Mouse (Mus musculus): ENCODE data around the gene Cd27. TPM values are rescaled to one million over a fixed set of nuclear protein-coding genes. Genes with fewer than 3 reads are reported as not detected.
"Not testable (repeated sequence)": the region's sequence is repeated elsewhere in the genome, so short reads cannot be mapped to it uniquely, and the experiment has no call there.

Gene Cd27
- 0.06 TPM in 1 of 2 replicates, not detected in the other for polyA plus RNA-seq (2012; rRNA removed)

DNA sequence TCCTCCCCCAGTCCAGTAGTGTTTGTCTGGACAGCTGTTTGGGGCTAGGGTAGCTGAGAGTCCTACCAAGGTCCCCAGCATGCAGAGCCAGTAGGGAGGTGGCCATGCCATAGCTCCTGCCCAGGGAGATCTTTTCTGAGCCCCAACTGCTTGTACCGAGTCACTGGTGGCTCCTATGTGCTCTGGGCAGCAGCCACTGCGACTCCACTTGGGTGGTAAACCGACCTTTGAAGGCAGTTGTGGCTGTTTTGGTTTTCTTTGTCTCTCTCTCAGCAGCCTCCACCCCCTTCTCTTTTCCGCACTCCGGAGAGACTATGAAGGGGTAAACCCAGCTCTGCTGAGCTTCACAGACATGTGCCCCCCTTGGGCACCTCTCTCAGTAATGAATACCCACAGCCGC, at the start of gene Cd27:
Cd27 (minus strand) TSS at position 229 of the 400 bp plus-strand sequence.
- no peak within 1 kb of the TSS for H3K4me3 ChIP-seq (ENCODE audit: insufficient read depth, low read length)
- no peak for TF ChIP-seq CTCF (IDR thresholded peaks at IDR 0.05; ENCODE audit: extremely low read depth, insufficient read depth, low read length)

DNA sequence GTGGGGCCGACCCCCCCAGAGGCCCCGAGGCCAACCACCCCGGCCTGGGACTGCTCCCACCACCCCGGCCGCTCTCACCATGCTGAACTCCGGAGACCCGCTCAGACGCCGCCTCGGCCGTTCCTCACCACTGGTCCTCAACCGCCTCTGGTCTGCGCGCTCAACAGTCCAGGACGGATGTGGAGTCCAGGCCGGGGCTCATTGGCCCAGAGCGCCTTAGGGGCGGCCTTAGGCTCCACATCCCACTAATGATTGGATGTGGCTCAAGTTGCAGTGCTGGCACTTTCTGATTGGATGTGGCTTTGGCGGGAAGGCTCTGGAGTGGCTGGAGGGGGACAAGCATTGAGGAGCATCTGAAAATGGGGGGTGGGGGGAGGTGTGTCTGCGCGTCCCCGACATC, 49.1 kb upstream of the Cd27 start, which contains the start of gene Tuba3a:
Tuba3a (minus strand) TSS at position 153 of the 400 bp plus-strand sequence.
- H3K4me3 ChIP-seq (ENCODE audit: insufficient read depth, low read length): no peak within 1 kb of the TSS
- no peak within 1 kb of the TSS for H3K27ac ChIP-seq (ENCODE audit: insufficient read depth, low read length)
- TF ChIP-seq CTCF (IDR thresholded peaks at IDR 0.05; ENCODE audit: extremely low read depth, insufficient read depth, low read length) (no peak), POLR2A (IDR thresholded peaks at IDR 0.05; ENCODE audit: extremely low read depth, insufficient read depth, low read length) (no peak)
- H3K4me1 ChIP-seq (ENCODE audit: control insufficient read depth, insufficient read depth, low read length): peaks cover 5% of the 10 kb centered on the region

More for the DNA sequence above, at the start of gene Cd27:
- Histone ChIP-seq H3K4me1 (ENCODE audit: control insufficient read depth, insufficient read depth, low read length) (0 out of 2 replicates have a peak, but pooled peaks cover 2% of the 10 kb centered on the region), H3K27ac (ENCODE audit: insufficient read depth, low read length) (no peak within 1 kb of the TSS)

DNA sequence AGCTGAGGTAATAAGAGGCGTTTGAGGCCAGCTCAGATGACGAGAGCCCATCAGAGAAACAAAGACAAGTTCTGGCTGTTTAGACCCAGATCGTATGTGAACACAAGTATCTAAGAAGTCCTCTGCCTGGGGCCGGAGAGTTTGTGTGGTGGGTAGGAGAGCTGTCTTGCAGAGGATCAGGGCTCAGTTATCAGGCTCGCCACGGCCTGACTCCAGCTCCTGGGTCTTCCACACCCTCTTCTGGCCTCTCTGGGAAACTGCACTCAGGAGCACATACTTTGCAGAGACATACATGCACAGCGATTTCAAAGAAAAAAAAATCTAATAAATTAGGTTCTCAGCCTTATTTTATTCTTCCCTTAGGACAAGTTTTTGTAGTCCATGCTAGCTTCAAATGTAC, 47.9 kb upstream of the Cd27 start:
- H3K27ac ChIP-seq (ENCODE audit: insufficient read depth, low read length): no peak overlapping the region
- peaks cover 5% of the 10 kb centered on the region for H3K4me1 ChIP-seq (ENCODE audit: control insufficient read depth, insufficient read depth, low read length)
- H3K4me3 ChIP-seq (ENCODE audit: insufficient read depth, low read length): no peak overlapping the region
- TF ChIP-seq CTCF (IDR thresholded peaks at IDR 0.05; ENCODE audit: extremely low read depth, insufficient read depth, low read length) (no peak), POLR2A (IDR thresholded peaks at IDR 0.05; ENCODE audit: extremely low read depth, insufficient read depth, low read length) (no peak)

DNA sequence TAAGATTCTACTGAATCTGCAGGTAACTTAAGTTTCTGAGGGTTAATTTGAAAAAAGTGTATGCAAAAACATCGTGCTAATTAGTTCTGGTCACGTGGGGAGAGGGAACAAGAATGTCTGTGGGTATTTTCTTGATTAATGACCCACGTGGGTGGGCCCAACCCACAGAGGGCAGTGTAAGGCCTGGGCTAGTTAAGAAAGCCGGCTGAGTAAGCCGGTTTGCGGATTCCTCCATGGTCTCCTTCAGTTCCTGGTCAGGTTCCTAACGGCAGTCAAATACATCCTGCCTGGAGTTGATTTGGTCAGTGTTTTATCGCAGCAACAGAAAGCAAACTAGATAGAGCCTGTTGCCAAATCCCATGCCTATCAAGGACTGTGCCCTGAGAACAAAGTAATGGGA, 47.4 kb upstream of the Cd27 start:
- Histone ChIP-seq H3K27ac (ENCODE audit: insufficient read depth, low read length) (no peak overlapping the region), H3K4me1 (ENCODE audit: control insufficient read depth, insufficient read depth, low read length) (peaks cover 5% of the 10 kb centered on the region), H3K4me3 (ENCODE audit: insufficient read depth, low read length) (no peak overlapping the region)
- no peak for TF ChIP-seq CTCF (IDR thresholded peaks at IDR 0.05; ENCODE audit: extremely low read depth, insufficient read depth, low read length)
- TF ChIP-seq POLR2A (IDR thresholded peaks at IDR 0.05; ENCODE audit: extremely low read depth, insufficient read depth, low read length): no peak

DNA sequence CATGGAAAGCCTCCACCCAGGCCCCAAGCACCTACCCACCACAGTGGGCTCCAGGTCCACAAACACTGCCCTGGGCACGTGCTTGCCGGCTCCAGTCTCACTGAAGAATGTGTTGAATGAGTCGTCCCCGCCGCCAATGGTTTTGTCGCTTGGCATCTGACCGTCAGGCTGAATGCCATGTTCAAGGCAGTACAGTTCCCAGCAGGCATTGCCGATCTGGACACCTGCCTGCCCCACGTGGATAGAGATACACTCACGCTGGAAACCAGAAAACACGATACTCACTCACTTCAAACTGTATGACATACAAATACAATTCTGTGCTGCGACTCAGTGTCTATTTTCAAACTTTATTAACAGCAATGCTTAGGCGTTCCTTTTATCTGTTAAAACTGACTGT, 45.9 kb upstream of the Cd27 start:
- H3K27ac ChIP-seq (ENCODE audit: insufficient read depth, low read length); H3K4me1 ChIP-seq (ENCODE audit: control insufficient read depth, insufficient read depth, low read length); H3K4me3 ChIP-seq (ENCODE audit: insufficient read depth, low read length): not testable (repeated sequence)

DNA sequence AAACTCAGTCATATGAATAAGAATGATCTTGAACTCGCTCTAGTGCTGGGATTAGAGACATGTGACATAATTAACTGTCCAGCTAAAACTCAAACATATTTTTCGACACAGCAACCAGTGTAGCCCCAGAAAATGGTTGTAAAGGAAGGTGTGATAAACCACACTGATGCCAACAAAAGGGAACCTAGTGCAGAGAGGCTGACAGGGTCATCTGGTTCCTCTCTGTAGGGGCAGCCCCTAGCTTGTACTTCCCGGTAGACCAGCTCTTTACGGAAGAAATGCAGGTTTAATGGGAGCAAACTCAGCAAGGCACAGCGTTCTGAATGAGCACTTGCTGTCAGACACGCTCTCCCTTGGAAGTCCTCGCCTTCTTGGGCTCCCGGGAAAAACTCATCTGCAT, 42.9 kb upstream of the Cd27 start:
- Histone ChIP-seq H3K27ac (ENCODE audit: insufficient read depth, low read length) (no peak overlapping the region), H3K4me3 (ENCODE audit: insufficient read depth, low read length) (no peak overlapping the region), H3K4me1 (ENCODE audit: control insufficient read depth, insufficient read depth, low read length) (no peaks in the 10 kb centered on the region)
- TF ChIP-seq POLR2A (IDR thresholded peaks at IDR 0.05; ENCODE audit: extremely low read depth, insufficient read depth, low read length) (no peak), CTCF (IDR thresholded peaks at IDR 0.05; ENCODE audit: extremely low read depth, insufficient read depth, low read length) (no peak)

DNA sequence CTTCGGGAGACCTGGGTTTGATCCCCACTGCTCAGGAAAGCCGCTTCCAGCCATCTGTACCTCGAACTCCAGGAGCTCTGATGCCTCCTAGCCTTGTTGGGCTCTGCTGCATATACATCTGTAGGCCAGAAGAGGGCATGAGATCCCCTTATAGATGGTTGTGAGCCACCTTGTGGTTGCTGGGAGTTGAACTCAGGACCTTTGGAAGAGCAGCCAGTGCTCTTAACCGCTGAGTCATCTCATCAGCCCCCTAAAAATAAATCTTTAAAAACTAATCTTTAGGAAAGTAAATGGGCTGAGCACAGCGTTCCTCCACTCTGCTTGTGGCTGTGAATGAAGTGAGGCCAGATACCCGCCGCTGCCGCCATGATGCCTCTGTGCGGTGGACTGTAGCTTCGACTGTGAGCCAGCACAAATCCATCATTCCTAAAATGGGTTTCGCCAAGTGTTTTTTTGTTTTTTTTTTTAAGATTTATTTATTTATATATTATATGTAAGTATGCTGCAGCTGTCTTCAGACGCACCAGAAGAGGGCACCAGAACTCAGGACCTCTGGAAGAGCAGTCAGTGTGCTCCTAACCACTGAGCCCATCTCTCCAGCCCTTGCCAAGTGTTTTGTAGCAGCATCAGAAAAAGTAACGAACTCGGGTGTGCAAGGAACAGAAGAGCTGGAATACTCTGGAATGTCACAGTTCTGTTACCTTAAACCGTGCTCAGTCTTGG, 38.2 kb upstream of the Cd27 start:
- Histone ChIP-seq H3K4me3 (ENCODE audit: insufficient read depth, low read length) (no peak overlapping the region), H3K27ac (ENCODE audit: insufficient read depth, low read length) (no peak overlapping the region), H3K4me1 (ENCODE audit: control insufficient read depth, insufficient read depth, low read length) (no peaks in the 10 kb centered on the region)
- no peak for TF ChIP-seq POLR2A (IDR thresholded peaks at IDR 0.05; ENCODE audit: extremely low read depth, insufficient read depth, low read length)
- peak; percentile 55 for TF ChIP-seq CTCF (IDR thresholded peaks at IDR 0.05; ENCODE audit: extremely low read depth, insufficient read depth, low read length)

DNA sequence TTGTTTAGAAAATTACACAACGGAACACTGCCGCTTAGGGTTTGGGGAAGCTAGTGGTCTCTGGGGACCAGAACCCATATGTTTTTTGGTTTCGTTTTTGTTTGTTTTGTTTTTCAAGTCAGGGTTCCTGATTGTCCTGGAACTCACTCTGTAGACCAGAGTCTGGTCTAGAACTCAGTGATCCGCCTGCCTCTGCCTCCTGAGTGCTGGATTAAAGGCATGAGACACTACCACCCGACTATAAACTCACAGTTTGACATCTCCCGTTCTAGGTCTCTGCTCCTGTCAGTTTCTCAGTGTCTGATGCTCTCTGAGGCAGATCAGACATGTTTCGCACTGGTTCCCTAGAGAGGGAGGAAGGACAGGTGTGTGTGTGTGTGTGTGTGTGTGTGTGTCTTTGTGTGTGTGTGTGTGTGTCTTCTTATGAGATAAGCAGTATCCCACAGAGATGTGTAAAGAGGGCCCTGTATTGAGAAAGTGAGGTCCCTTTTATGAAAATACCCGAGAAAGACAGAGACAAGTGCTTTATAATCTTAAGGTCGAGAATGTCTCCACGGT, 35.5 kb upstream of the Cd27 start:
- Histone ChIP-seq H3K27ac (ENCODE audit: insufficient read depth, low read length) (no peak overlapping the region), H3K4me1 (ENCODE audit: control insufficient read depth, insufficient read depth, low read length) (no peaks in the 10 kb centered on the region), H3K4me3 (ENCODE audit: insufficient read depth, low read length) (no peak overlapping the region)
- TF ChIP-seq POLR2A (IDR thresholded peaks at IDR 0.05; ENCODE audit: extremely low read depth, insufficient read depth, low read length) (no peak), CTCF (IDR thresholded peaks at IDR 0.05; ENCODE audit: extremely low read depth, insufficient read depth, low read length) (no peak)

DNA sequence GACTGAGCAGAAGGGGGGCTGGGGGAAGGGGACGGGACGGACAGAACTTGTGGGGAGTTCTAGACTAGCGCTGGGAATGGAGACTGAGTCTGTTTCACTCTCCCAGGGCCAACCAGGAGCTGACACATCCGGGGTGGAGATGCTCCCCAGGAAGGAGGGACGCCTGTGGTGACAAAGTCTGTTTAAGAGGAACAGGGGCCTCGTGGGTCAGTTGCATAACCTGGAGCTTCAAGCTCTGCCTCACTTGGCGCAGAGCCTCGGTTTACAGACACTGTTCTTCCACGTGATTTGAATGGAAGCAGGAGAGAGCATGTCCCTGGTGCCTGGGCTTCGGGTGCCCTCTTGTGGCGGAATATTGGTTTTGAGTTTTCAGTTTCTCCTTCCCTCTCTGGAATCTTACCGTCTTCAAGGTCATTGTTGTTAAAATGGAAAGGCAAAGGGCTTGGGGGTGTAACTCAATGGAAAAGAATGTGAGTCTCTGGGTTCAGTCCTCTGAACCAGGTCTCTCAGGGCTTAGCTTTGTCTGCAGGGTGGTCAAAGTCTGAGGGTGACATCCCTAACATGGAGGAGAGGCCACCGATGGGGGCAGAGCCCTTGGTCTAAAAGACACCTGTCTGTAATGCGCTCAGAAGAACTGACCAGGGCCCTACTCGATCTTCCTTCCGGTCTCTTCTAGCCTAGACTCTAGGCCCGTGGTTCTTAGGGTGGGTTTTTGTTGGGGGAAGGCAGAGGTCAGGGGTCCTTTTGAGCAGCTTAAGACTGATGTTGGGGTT, 34.8 kb upstream of the Cd27 start:
- Histone ChIP-seq H3K4me3 (ENCODE audit: insufficient read depth, low read length) (no peak overlapping the region; the same call in 1 of the 2 replicates), H3K27ac (ENCODE audit: insufficient read depth, low read length) (no peak overlapping the region), H3K4me1 (ENCODE audit: control insufficient read depth, insufficient read depth, low read length) (no peaks in the 10 kb centered on the region)
- peak; percentile 95 for TF ChIP-seq CTCF (IDR thresholded peaks at IDR 0.05; ENCODE audit: extremely low read depth, insufficient read depth, low read length)
- no peak for TF ChIP-seq POLR2A (IDR thresholded peaks at IDR 0.05; ENCODE audit: extremely low read depth, insufficient read depth, low read length)

DNA sequence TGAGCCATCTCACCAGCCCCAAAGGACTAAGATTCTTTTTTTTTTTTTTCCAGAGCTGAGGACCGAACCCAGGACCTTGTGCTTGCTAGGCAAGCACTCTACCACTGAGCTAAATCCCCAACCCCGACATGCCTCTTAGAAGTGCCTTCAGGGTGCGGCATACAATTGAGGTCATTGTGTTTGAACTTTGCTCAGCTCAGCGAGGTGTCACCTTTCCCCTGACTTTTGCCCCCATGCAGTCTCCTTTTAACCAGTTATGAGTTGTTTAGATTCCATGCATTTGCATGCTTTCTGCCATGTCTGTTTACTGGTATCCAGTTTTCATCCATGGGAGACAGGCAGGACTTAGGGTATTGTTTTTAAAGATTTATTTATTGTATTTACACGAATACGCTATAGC, 32.0 kb upstream of the Cd27 start:
- TF ChIP-seq CTCF (IDR thresholded peaks at IDR 0.05; ENCODE audit: extremely low read depth, insufficient read depth, low read length): no peak
- TF ChIP-seq POLR2A (IDR thresholded peaks at IDR 0.05; ENCODE audit: extremely low read depth, insufficient read depth, low read length): no peak
- no peak overlapping the region for H3K4me3 ChIP-seq (ENCODE audit: insufficient read depth, low read length)
- no peak overlapping the region for H3K27ac ChIP-seq (ENCODE audit: insufficient read depth, low read length)
- H3K4me1 ChIP-seq (ENCODE audit: control insufficient read depth, insufficient read depth, low read length): no peaks in the 10 kb centered on the region
